Mouse (Mus musculus) bone marrow, adult 2 months (tissue): Measurements from ENCODE around the gene Bri3bp. TPM values are rescaled to one million over a fixed set of nuclear protein-coding genes. Genes with fewer than 3 reads are reported as not detected.

Experiments
- H3K27ac ChIP-seq: fragments of 200-500 bp; 2 replicates; pipeline ENCODE4 v1.5.1; 2012; ENCODE audit warnings: low read depth, mild to moderate bottlenecking, control low read depth, inconsistent platforms, low read length; ENCODE audit not compliant: control insufficient read depth, poor library complexity, insufficient read depth
- H3K4me1 ChIP-seq: fragments of 200-500 bp; 2 replicates; pipeline ENCODE4 v1.6.1; 2011; ENCODE audit warnings: low read length; ENCODE audit not compliant: control insufficient read depth, insufficient read depth
- H3K4me3 ChIP-seq: fragments of 200-500 bp; replicated peaks from 2 replicates; pipeline ENCODE3; 2011; ENCODE audit warnings: mild to moderate bottlenecking, low read depth, low read length, control low read depth; ENCODE audit not compliant: control insufficient read depth
- CTCF ChIP-seq: fragments of 200-500 bp; IDR thresholded peaks from 2 replicates; pipeline ENCODE4 v1.5.1; 2011; ENCODE audit warnings: low read length, control low read depth; ENCODE audit not compliant: control insufficient read depth, insufficient read depth
- POLR2A ChIP-seq: fragments of 200-500 bp; IDR thresholded peaks from 2 replicates; pipeline ENCODE4 v1.6.1; 2011; ENCODE audit warnings: low read depth, mild to moderate bottlenecking, control low read depth, low read length, borderline replicate concordance; ENCODE audit not compliant: control insufficient read depth
- WGBS: fragments of 180-500 bp; shearing (Covaris S2); methylation state at CpG from one replicate; pipeline ENCODE4 v1.1.7; 2018; 5-methylcytosine and 5-hydroxymethylcytosine counted together
- polyA plus RNA-seq: library from polyadenylated mRNA; stranded (reverse); fragments of >200 nt; gene quantifications from 2 replicates; pipeline ENCODE4 v1.2.4, GENCODE M21; 2011; ENCODE audit warnings: low replicate concordance; ENCODE audit not compliant: missing spikeins, insufficient read depth, insufficient read length

Gene Bri3bp
- polyA plus RNA-seq, 1 experiment, result 4.1 TPM

- H3K4me1 ChIP-seq, result peaks cover 4% of the 10 kb centered on the region; the same call in 1 of the 2 replicates
- TF ChIP-seq CTCF (no peak), POLR2A (no peak)
- H3K27ac ChIP-seq, result no peak overlapping the region
- no peak overlapping the region for H3K4me3 ChIP-seq
- 71% methylated on average over 5 of the region's 5 CpGs for WGBS
These were observed 7.9 kb downstream of the Bri3bp start for GRCm38 (mm10) chr5:125449306-125449705.

GRCm38 (mm10) chr5:125452573-125452972 lies 11.2 kb downstream of the Bri3bp start:
- H3K4me3 ChIP-seq, result no peak overlapping the region
- no peak overlapping the region for H3K27ac ChIP-seq
- peaks cover 1% of the 10 kb centered on the region; the same call in 1 of the 2 replicates for H3K4me1 ChIP-seq
- no peak for TF ChIP-seq POLR2A
- TF ChIP-seq CTCF, result no peak
- 62% methylated on average over 9 of the region's 9 CpGs for WGBS

- TF ChIP-seq POLR2A (no peak), CTCF (no peak)
- no peak overlapping the region for H3K27ac ChIP-seq
- WGBS, result 67% methylated on average over 6 of the region's 6 CpGs
- H3K4me3 ChIP-seq, result no peak overlapping the region
- H3K4me1 ChIP-seq, result peaks cover 1% of the 10 kb centered on the region; the same call in 1 of the 2 replicates
These were observed 14.7 kb downstream of the Bri3bp start for GRCm38 (mm10) chr5:125456100-125456499.

- no peak for TF ChIP-seq POLR2A
- no peak for TF ChIP-seq CTCF
- Histone ChIP-seq H3K4me3 (no peak overlapping the region), H3K27ac (no peak overlapping the region), H3K4me1 (peaks cover under 1% of the 10 kb centered on the region; the same call in 1 of the 2 replicates)
- 53% methylated on average over 6 of the region's 6 CpGs for WGBS
These were observed 16.2 kb downstream of the Bri3bp start for GRCm38 (mm10) chr5:125457538-125457937.

GRCm38 (mm10) chr5:125460574-125460973 lies 19.2 kb downstream of the Bri3bp start:
- H3K4me1 ChIP-seq, result peaks cover 4% of the 10 kb centered on the region
- H3K4me3 ChIP-seq, result no peak overlapping the region
- TF ChIP-seq CTCF (no peak), POLR2A (no peak)
- H3K27ac ChIP-seq, result no peak overlapping the region
- 71% methylated on average over 3 of the region's 3 CpGs for WGBS

GRCm38 (mm10) chr5:125461868-125462445 lies 20.6 kb downstream of the Bri3bp start:
- WGBS, result 10% methylated on average over 10 of the region's 10 CpGs
- peaks cover 4% of the 10 kb centered on the region for H3K4me1 ChIP-seq
- H3K27ac ChIP-seq, result no peak overlapping the region
- no peak overlapping the region for H3K4me3 ChIP-seq
- peak; percentile 87 for TF ChIP-seq CTCF
- TF ChIP-seq POLR2A, result no peak

- Histone ChIP-seq H3K4me1 (peaks cover 4% of the 10 kb centered on the region), H3K4me3 (peak overlapping the region; percentile 23), H3K27ac (peak overlapping the region; percentile 26)
- 31% methylated on average over 7 of the region's 7 CpGs for WGBS
- TF ChIP-seq POLR2A, result no peak
- TF ChIP-seq CTCF, result no peak
These were observed 23.8 kb downstream of the Bri3bp start for GRCm38 (mm10) chr5:125465192-125465591.

- TF ChIP-seq POLR2A, result peak; percentile 56; the same call in 1 of the 2 replicates
- peak; percentile 10; the same call in 1 of the 2 replicates for TF ChIP-seq CTCF
- Histone ChIP-seq H3K4me3 (peak overlapping the region; percentile 62), H3K27ac (no peak overlapping the region), H3K4me1 (peaks cover 4% of the 10 kb centered on the region)
- WGBS, result under 1% methylated on average over 25 of the region's 25 CpGs
These were observed 24.3 kb downstream of the Bri3bp start for GRCm38 (mm10) chr5:125465701-125466106.

- 82% methylated on average over 5 of the region's 5 CpGs for WGBS
- H3K4me1 ChIP-seq, result peaks cover 4% of the 10 kb centered on the region
- no peak overlapping the region for H3K4me3 ChIP-seq
- no peak overlapping the region for H3K27ac ChIP-seq
- TF ChIP-seq CTCF, result no peak
- no peak for TF ChIP-seq POLR2A
These were observed 25.1 kb downstream of the Bri3bp start for GRCm38 (mm10) chr5:125466483-125466882.
